Mouse (Mus musculus): Measurements from ENCODE around the gene Eml3.

Eml3 gene

DNA sequence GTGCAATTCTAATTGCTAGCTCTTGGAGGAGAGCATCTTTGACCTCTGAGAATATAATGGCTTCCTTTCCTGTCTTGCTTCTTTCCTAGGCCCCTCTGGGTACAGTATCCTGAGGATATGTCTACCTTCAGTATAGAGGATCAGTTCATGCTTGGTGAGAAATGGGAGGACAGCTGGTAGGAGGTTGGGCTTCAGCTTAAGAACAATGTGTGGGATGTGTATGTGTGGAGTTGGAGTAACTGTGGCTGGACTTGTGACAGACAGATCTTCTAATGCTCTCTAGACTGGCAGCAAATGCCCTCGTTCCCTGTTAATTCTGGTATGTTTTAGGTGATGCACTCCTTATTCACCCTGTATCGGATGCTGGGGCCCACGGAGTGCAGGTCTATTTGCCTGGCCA is 15.1 kb upstream of the Eml3 start:
- DNase-seq (ENCODE audit: low spot score in 2 of 2) = peak in 1 of 2 experiments; percentile 26

DNA sequence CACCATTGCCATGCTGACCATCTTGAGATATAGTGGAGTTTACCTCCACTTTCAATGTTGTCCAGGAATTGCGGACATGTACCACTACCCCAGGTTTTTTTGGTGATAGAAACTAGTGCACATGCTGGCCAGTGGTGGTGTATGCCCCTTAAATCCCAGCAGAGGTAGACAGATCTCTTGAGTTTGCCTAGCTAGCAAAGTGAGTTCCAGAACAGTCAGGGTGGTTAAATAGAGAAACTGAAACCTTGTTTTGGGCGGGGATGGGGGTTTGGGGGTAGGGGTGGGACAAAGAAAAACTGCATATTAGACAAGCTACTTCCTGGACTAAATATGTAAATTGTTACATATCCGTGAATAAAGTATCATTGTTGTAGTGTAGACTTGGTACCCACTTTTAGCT is 10.4 kb upstream of the Eml3 start:
- no peak for DNase-seq (ENCODE audit: low spot score in 2 of 2)

DNA sequence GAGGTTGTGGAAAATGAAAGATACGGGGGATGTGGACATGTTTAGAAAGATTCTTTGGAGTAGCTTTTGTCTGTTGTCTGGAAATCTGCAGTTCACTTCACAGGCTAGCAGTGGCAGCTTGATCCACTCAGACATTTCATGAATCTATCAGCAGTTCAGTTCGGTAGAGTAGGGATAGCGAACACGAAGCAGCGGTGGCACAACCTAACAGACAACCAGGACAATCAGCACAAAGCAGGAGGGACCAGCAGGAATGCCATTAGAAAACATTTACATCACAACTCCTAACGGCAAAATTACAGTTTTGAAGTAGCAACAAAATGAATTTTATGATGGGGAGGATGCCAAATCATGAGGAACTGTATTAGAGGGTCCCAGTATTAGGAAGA is 9.7 kb upstream of the Eml3 start:
- peak in 1 of 2 experiments; percentile 19 for DNase-seq (ENCODE audit: low spot score in 2 of 2)

DNA sequence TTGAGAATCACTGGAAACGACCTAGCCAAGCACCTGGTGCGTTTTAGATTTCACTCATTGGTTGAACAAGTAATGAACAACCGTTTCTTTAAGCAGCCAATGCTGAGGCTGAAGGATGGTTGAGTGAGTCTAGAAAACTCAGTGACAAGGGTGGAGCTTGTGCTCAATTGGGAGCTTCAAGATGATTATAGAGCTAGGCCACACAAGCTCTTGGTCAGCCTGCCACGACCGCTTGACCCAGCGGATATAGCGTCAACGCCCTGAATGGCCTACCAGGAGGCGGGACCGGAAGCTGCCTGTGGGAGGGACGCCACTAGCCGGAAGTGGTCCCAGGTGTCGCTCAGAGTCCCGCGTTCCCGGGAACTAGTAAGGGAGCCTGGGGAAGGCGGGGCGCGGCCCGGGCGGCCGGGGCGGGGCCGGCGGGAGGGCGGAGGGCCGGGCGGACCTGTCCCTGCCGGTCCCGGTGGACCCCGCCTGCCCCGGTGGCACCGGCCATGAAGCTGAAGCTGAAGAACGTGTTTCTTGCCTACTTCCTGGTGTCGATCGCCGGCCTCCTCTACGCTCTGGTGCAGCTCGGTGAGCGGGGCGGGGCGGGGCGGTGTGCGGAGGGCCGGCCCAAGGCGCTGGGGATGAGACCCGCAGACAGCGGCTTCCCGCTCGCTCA is 9.1 kb upstream of the Eml3 start, which contains the start of gene B3gat3:
Gene B3gat3, plus strand, starts transcription at position 302 of the 664 bp plus-strand sequence.
- DNase-seq (ENCODE audit: low spot score in 2 of 2) = peak; percentile 93 to 94

DNA sequence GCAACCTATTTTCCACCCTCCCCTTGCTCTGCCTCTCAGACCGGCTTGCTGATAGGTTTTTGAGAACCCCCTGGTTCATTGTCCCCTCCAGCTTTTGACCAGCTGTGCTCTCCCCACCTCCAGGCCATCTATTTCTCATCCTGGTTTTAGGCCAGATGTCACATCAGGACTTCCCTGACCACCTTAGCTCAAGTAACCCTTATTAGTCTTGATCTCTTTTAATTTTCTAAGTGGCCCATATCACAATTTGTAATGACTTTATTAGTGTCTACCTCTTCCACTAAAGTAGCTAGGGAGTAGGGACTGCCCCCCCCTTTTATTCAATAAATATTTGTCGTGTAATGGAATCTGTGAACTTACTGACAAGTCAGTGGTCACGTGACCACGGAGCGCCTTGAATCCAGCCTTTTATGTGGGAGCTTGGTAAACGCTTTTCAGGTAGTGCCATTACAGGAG is 8.5 kb upstream of the Eml3 start:
- DNase-seq (ENCODE audit: low spot score in 2 of 2) = no peak

DNA sequence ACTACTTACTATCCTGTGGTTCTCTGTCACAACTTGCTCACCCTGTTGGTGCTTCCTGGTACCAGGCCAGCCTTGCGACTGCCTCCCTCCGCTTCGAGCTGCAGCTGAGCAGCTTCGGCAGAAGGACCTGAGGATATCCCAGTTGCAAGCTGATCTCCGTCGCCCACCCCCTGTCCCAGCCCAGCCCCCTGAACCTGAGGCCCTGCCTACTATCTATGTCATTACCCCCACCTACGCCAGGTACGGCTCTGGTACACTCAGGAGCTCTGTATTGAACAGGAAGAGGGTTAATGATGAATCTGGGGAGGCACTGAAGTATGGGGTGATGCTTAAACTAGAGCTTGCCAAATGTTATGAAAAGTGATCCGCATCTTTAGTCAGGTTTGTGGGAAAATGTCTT is 7.6 kb upstream of the Eml3 start:
- no peak for DNase-seq (ENCODE audit: low spot score in 2 of 2)

DNA sequence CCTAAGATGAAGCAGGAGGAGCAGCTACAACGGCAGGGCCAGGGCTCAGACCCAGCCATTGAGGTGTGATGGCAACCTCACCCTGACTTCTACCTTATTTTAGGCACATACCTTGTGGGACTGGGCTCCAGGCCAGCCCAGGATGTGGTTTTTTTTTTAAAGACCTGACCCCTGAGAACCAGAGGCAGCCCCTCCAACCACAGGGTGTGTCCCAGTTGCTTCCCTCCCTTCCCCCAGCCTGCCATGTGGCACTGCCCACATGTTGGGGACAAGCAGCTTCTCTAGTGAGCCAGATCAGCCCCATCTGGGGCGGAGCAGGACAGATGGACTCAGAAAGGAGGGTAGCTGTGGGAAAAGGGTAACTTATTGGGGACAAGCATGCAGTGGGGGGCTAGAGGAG is 2.6 kb upstream of the Eml3 start:
- no peak for DNase-seq (ENCODE audit: low spot score in 2 of 2)

DNA sequence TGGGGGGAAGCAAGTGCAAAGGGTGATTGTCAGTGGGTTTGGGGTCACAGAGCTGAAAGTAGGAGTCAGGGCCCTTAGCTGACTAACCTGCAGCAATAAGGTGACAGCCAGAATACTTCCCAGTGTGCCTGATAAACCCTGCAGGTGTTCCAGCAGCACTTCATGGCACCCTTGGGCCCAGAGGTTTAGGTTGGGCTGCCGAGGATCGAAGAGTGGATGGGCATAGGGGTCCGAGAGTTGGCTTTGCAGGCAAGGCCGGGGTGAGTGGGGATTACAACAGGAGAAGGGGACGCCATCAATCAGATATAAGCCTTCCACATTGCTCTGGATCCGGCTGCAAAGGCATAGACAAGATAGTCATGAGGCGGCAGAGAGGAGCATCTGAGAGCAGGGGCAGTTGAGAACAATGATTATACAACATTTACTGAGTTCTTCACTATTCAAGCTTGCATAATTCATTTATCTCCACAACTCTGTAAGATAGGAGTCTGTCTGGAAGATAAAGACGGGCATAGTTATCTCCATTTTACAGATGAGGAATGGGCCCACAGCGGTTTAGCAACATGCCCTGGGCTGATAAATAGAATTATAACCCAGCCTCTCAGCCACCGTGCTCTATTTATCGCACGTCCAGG is 1.3 kb upstream of the Eml3 start:
- DNase-seq (ENCODE audit: low spot score in 2 of 2) = no peak

DNA sequence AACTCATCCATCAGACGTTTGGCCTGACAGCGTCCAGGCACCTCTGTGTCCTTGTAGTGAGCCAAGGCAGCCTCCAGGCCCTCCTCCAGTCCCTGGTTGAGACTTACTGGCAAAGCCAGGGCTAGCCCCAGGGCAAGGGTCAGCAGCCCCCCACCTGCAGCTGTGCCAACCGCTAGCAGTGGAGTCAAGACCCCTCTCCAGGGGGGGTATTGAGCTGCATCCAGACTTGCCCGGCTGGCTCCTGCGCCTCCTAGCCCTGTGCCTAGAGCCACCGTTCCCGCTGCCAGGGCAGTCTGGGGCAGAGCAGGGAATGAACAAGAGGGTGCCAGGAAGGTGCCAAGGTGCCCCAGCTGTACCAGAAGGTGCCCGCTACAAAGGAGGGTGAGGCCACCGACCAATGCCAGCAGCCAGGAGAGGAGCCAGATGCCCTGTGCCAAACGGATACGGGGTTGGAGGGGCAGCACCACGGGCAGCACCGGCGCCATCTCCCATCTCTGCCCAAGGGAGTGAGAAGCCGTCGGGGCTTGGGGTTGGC is 596 bp upstream of the Eml3 start:
- DNase-seq (ENCODE audit: low spot score in 2 of 2) = no peak

DNA sequence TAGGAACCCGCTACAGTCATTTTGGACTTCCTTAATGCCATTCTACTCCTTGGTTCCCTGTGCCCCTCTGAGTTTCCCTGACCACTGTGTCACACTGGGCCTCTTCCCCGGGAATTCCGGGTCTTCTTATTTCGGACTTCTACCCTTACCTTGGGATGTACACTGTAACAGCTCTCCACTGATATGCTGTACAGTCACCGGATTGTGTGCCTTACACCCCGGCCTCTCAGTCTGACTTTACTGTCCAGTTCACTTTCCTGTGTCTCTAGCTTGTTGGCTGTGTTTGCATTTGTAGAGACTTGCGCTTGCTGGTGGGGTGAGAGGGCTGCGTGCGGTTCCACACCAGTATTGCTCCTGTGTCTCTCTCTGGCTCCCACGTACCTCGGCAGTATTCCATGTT is 765 bp downstream of the Eml3 start:
- no peak for DNase-seq (ENCODE audit: low spot score in 2 of 2)

DNA sequence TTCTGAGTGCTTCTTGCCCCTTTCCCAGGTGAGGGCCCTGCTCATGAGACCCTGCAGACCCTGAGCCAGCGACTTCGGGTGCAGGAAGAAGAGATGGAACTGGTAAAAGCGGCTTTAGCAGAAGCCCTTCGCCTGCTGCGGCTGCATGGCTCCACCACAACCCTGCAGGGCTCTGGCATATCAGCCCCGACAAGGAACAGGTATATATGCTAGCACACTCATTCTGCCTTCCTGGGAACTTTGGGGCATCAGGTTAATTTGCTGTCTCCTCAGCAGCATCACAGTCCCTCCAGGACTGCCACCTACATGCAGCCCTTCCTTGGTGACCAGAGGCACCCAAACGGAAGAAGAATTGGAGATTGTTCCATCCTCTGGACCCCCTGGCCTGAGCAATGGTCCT is 1.4 kb downstream of the Eml3 start:
- no peak for DNase-seq (ENCODE audit: low spot score in 2 of 2)

DNA sequence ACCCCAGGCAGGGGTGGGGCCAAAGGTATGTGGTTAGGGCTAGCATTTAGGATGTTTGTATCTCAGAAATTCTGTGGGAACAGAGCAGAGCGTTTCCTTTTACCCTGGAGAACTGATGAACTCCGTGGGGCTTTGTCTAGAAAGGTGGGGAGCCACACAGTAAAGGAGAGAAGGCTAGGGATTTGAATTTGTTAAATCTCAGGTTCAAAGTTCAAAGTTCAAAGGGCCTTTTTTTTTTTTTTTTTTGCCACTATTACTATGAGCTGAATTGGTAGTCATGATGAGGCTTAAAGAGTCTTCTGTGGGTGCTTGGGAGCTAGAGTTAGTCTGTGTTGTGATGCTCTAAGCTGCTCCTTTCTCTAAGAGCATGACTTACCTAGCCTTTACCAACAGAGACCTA is 7.4 kb downstream of the Eml3 start:
- no peak for DNase-seq (ENCODE audit: low spot score in 2 of 2)

DNA sequence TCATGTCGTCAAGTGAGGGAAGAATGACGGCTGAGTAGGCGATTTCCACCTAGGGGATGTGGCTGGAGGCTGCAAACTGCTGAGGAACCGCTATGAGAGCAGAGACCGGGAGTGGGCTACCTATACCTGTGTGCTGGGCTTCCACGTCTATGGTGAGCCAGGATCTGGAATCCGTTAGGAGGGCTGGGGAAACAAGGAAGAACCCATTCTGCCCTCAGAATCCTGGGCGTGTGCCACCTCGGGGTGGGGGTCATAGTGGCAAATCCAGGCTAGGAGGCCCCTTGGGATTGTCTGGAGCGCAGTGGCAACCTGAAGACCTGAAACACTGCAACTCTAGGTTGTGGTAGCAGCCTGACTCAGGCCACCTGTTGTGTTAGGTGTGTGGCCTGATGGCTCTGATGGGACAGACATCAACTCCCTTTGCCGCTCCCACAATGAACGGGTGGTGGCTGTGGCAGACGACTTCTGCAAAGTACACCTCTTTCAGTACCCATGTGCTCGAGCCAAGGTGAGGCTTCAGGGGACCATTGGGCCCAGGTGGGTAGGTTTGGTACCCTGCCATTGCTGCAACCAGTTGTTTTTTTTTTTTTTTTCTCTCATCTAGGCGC is 11.3 kb downstream of the Eml3 start:
- DNase-seq (ENCODE audit: low spot score in 2 of 2) = no peak

DNA sequence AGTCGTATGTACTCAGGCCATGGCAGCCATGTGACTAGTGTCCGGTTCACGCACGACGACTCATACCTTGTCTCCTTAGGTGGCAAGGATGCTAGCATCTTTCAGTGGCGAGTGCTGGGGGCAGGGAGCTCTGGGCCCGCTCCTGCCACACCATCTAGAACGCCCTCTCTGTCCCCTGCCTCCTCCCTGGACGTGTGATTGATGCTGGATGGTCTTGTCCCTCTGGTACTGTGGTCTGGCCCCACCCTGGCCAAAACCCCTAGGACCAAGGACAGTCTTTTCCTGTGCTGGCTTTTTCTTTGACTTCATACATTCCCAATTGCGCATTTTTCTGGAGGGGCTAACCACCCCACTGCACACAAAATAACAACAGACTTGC is 11.8 kb downstream of the Eml3 start:
- DNase-seq (ENCODE audit: low spot score in 2 of 2) = no peak

DNA sequence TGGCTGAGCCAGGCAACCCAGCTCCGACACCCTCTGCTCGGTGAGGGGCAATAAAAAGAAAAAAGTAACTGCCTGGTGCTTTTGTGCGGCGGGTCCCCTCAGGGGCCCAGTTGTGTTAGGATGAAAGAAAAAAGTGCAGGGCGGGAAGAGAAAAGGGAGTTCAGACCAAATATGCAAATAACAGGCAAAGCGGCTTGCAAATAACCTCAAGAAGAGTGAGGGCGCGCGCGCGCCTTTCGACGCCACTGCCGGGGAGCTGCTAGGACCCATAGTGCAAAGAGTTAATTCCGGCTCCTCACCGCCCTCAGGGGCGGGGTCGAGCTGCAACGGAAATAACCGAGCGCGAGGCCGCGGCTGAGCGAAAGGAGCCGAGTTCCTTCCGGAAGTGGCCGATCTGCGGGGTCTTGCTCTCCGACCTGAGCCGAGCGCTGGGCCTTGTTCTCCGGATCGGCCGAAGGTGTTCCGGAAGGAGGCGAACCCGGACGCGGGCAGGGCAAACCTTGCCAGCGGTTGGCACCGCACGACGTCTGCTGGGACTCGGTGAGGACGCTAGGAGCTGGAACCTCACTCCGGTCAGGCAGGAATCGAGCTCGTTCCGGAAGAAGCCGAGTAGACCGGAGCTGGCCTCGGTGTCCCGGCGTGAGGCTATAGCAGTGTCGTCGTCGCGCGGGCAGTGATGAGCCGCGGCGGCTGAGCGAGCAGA is 12.3 kb downstream of the Eml3 start, which contains the start of gene Mta2:
Gene Mta2, plus strand, starts transcription at position 361 of the 703 bp plus-strand sequence.
- peak; percentile 96 to 98 for DNase-seq (ENCODE audit: low spot score in 2 of 2)

DNA sequence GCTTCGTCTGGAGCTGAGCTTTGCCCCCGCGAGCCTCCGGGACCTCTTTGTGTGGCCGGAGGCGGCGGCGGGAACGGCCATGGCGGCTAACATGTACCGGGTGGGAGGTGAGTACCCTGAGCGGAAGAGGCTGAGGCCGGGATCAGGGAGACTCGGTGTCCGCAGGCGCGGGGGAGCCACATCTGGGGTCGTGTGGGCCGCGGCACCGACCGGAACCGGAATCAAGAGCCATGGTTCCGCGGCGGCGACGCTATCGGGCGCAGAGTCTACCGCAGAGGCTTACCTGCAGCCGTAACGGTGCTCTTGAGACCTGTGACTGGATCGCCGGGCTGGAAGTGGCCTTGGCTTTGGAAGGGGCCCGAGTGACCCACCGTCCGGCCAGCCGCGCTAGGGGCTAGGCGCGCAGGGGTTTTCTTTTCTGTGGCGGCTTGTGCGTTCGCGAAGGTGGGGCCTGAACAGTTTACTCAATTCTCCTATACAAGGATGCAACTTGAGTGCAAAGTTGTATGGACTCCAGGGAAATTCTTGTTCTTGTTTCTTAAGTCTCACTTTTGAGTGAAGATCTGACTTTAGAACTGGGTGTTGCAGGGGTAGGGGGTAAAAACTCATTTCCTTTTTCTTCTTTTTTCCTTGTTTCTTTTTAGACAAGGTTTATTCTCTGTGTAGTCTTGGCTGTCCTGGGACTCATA is 13.1 kb downstream of the Eml3 start:
- no peak for DNase-seq (ENCODE audit: low spot score in 2 of 2)

DNA sequence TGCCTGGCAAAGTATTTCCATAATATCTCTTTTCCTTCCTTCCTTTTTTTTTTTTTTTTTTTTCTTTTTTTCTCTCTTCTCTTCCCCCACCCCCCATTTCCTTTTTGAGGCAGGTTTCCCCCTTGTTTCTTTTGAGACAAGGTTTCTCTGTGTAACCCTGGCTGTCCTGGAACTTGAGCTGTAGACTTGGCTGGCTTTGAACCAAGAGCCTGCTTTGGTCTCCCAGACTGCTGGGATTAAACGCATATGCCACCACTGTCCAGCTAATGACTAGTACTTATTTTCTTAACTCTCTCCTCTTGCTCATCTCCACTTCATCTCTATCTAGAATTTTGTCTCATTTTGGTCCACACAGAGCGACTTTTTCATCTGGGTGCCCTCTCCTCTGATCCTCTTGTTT is 13.7 kb downstream of the Eml3 start:
- DNase-seq (ENCODE audit: low spot score in 2 of 2) = no peak

DNA sequence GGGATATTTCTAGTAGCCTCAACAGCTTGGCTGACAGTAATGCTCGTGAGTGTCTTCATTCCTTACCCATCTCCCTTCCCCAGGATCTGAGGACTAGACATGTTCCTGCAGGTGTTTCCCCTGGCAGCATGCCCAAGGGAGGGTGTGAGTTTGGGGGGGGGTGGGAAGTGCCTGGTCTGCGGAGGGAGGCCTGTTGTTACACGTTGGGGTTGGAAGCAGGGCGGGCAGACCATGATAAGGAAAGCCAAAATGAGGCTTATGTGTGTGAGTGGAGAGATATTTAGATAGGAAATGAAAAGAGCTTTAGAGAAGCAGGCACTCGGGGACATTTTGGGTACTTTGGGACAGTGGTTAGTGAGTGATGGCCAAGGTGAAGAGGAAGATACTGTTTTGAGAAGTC is 14.7 kb downstream of the Eml3 start:
- no peak for DNase-seq (ENCODE audit: low spot score in 2 of 2)

DNA sequence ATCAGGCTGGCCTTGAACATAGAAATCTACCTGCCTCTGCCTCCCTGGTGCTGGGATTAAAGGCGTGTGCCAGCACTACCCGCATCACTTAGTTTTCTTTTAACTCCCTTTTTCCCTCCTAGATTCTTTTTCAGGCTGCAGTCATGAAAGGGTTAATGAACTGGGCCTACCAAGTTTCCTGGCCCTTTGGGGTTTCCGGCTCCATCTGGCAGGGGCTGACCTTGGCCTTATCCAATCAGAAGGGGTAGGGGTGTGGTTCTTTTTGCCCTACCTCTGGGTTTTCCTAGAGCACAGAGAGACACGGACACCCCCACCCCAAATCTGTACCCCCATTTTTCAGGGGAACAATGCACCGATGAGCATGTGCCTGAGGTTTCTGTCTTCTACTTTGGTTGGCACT is 15.4 kb downstream of the Eml3 start:
- peak; percentile 71 to 82 for DNase-seq (ENCODE audit: low spot score in 2 of 2)

DNA sequence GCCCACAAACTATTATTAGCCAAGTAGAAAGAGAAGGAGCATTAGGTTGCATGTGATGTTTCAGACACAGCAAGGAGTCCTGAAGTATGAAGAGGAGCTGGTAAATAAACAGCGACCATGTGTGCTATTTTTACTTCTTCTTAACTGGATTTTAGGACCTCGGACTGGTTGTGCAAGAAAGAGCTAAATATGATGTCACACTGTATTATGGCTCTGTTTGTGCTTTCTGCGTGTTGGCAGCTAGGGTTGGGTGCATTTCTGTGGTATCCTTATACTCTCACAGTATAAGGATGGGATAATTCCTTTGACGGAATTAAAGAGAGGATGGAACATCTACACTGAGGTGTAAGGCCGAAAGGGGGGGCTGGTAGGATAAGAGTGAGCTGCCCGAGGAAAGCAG is 15.9 kb downstream of the Eml3 start:
- DNase-seq (ENCODE audit: low spot score in 2 of 2) = no peak

DNA sequence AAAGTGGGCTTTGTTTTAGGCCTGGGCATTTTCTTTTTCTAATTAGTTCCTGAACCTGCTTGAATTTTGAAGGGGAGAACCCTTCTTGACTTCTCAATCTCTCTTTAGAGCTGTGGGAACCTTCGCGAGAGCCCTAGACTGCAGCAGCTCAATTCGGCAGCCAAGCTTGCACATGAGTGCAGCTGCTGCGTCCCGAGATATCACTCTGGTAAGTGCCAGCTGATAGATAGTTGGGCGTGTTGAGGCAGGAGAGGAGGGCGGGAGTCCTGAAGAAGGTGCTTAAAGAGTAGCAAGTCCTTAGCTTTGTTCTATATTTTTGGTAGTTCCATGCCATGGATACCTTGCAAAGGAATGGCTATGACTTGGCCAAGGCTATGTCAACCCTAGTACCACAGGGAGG is 17.6 kb downstream of the Eml3 start:
- no peak for DNase-seq (ENCODE audit: low spot score in 2 of 2)

DNA sequence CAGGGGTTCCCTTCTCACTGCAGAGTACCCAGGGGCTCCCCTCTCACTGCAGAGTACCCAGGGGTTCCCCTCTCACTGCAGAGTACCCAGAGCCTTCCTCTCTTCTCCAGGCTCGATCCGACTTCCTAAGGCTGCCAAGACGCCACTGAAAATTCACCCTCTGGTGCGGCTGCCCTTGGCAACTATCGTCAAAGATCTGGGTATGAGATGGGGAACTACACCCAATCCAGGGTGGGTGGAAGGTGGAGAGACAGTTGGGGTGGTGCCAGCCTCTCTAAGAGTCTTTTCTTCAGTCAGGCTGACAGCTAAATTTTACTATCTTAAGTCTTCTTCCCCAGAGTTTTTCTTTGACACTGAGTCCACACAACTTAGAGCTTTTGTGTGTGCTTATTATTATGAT is 20.8 kb downstream of the Eml3 start:
- no peak for DNase-seq (ENCODE audit: low spot score in 2 of 2)
